Mouse (Mus musculus): ENCODE results near the gene Ykt6.

DNA sequence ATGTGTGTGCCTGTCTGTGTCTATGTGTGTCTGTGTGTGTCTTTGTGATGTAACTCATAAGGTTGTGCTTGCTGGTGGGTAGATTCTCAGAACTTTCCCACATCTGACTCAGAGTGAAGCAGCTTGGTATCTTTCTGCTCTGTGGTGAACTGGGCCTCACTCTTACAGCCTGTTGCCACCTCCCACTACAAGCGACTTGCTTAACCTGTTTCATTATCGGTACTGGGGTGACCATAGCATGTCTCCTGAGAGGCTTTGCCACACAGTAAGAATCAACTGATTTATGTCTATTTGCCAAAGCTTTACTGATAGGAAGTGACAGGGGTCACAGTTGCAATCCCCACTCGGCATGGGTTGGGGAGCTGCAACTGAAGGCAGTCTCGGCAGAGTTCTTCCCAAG, 46.9 kb upstream of the Ykt6 start:
- no peak for TF ChIP-seq CTCF (IDR thresholded peaks at IDR 0.05; ENCODE audit: insufficient read depth, low read depth, low read length)
- no peak for TF ChIP-seq POLR2A (IDR thresholded peaks at IDR 0.05; ENCODE audit: insufficient read depth, low read depth, low read length)
